Mouse (Mus musculus): Measurements from ENCODE around the gene Rnf187. TPM values are rescaled to one million over a fixed set of nuclear protein-coding genes. Genes with fewer than 3 reads are reported as not detected.

Gene Rnf187
- polyA plus RNA-seq, 2 experiments = 83.3 to 104 TPM

DNA sequence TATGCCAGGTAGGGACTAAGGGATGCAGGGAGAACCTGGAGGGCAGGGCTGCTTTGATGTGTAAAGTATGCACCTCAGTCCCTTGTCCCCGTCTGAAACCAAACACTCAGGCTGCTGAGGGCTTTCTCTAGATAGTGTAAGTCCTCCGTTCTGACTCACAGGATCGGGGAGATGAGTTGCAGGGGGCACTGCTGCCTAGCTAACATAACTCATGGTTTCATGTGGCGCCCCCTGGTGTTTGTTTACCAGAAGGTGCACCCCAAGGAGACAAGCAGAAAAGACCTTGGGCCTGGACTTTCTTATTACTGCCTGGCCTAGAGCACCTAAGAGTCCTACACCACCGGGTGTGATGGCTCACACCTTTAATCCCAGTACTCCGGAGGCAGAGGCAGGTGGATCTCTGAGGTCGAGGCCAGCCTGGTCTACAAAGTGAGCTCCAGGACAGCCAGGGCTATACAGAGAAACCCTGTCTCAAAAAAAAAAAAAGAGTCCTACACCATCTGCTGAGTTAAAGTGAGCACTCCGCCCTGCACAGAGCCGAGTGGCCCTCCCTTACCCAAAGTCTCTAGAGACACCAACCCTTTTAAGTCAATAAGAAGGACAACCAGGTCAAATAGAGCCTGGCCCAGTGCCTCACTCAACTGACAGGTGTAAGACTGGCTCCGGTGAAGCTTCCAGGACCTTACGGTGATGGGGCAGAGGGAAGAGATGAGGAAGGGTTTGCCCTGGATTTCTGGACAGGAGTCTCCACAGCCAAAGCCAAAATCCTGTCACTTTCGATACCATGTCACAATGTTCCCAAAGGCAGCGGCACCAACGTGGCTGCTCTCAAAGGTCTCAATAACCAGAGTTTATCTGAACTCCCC lies 21.6 kb downstream of the Rnf187 start:
- Histone ChIP-seq H3K4me2 (ENCODE audit: low read depth) (peak overlapping the region; percentile 84), H3K27me3 (ENCODE audit: control insufficient read depth, insufficient read depth, low read length) (no peaks in the 10 kb centered on the region), H3K4me1 (replicated peaks; ENCODE audit: control insufficient read depth in 2 of 2, insufficient read depth in 2 of 2, low read length in 1 of 2) (peaks cover 61 to 73% of the 10 kb centered on the region in 2 experiments), H3K9me3 (ENCODE audit: control insufficient read depth, low read length) (no peaks in the 10 kb centered on the region), H3K9ac (replicated peaks) (peak overlapping the region; percentile 98), H3K4me3 (ENCODE audit: insufficient read depth in 1 of 2, low read depth in 2 of 2, low read length in 2 of 2) (peak overlapping the region; percentile 83 to 90), H3K27ac (peak overlapping the region; percentile 94), H3K36me3 (replicated peaks; ENCODE audit: control insufficient read depth, insufficient read depth, low read depth) (peaks cover 21% of the 10 kb centered on the region)
- TF ChIP-seq CTCF (IDR thresholded peaks at IDR 0.05; ENCODE audit: low read depth) (peak; percentile 94), EP300 (IDR thresholded peaks at IDR 0.05; ENCODE audit: low read depth) (no peak)
- peak; percentile 80 to 89 (median 82) for DNase-seq (ENCODE audit: low read depth in 3 of 3, low spot score in 3 of 3)
- WGBS (ENCODE audit: insufficient replicate concordance) = 27% methylated on average over 14 of the region's 14 CpGs
- peak; percentile 57 for ATAC-seq (ENCODE audit: insufficient read depth)

DNA sequence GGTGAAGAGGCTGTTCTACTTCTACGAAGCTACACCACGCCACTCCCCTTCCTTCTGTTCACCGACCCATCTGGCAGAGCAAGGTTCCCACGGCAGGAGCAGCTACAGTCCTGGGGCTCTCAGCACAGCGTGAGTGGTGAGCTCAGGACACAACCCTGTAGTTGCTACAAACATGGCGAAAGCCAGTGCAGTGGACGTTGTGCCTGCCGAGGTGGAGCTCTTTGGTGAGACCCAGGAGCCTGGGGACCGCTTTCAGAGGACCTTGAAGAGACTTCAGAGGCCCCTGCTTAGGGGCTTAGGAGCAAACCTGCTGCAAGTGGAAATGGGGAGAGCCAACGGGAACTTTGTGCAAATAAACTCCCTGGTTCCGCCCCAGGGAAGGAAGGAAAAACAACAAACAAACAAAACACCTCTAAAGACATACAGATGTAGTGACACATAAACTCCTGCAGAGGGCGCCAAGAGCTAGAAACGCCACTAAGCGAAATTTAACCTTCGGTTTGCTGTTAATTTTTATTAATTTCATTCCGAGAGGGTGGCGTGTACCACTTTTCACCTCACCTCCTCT lies 24.2 kb downstream of the Rnf187 start:
- Histone ChIP-seq H3K4me3 (ENCODE audit: insufficient read depth in 1 of 2, low read depth in 2 of 2, low read length in 2 of 2) (peak overlapping the region; percentile 55), H3K9me3 (ENCODE audit: control insufficient read depth, low read length) (no peaks in the 10 kb centered on the region), H3K36me3 (replicated peaks; ENCODE audit: control insufficient read depth, insufficient read depth, low read depth) (no peaks in the 10 kb centered on the region; the same call in 1 of the 2 replicates), H3K27ac (peak overlapping the region; percentile 88), H3K4me2 (ENCODE audit: low read depth) (peak overlapping the region; percentile 82), H3K27me3 (ENCODE audit: control insufficient read depth, insufficient read depth, low read length) (no peaks in the 10 kb centered on the region), H3K9ac (replicated peaks) (peak overlapping the region; percentile 90), H3K4me1 (replicated peaks; ENCODE audit: control insufficient read depth in 2 of 2, insufficient read depth in 2 of 2, low read length in 1 of 2) (peaks cover 55 to 76% of the 10 kb centered on the region in 2 experiments)
- DNase-seq (ENCODE audit: low read depth in 3 of 3, low spot score in 3 of 3) (peak in 2 of 3 experiments; percentile 42 to 65), ATAC-seq (ENCODE audit: insufficient read depth) (peak; percentile 42; the same call in 1 of the 2 replicates)
- WGBS (ENCODE audit: insufficient replicate concordance) = 6% methylated on average over 17 of the region's 17 CpGs
- TF ChIP-seq CTCF (IDR thresholded peaks at IDR 0.05; ENCODE audit: low read depth) (peak; percentile 80), EP300 (IDR thresholded peaks at IDR 0.05; ENCODE audit: low read depth) (peak; percentile 31; the same call in 1 of the 2 replicates)

DNA sequence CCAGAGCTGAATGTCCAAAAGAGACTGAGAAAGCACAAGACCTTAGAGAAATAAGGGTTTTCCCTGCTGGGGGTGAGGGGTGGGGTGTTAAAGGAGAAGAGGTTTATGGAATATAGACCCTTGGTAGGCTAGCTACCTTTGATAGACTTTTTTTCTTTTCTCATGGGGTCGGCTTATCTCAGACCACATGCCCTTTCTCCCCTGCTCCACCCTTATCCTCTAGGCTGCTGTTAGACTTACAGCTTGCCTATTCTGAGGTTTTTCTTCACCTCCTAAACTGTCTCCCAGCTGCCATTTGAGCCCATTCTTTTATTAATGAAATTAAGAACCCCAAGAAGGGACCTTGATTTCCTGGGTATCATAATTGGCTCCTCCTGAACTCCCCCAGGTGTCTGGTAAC lies 24.9 kb downstream of the Rnf187 start:
- WGBS (ENCODE audit: insufficient replicate concordance) = 10% methylated on average over 1 of the region's 1 CpGs

DNA sequence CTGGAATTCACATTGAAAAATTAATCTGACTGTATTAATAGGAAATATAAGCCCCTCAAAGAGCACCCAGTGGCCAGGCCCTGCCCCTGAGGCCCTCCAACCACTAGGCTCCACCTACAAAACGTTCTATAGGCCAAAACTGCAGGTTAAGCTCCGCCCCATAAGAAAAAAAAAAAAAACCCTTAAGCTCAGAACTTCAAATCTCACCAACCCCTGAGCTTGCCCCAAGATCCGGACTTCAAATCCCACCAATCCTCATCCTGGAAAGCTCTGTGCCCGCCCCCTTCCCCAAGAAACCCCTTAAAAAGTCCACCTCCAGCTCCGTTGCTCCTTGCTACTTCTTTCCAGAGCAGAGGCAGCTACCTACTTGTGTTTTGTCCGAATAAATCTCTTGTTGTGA lies 33.9 kb downstream of the Rnf187 start:
- Histone ChIP-seq H3K9ac (replicated peaks) (peak overlapping the region; percentile 70), H3K27ac (no peak overlapping the region; the same call in 1 of the 2 replicates), H3K36me3 (replicated peaks; ENCODE audit: control insufficient read depth, insufficient read depth, low read depth) (peaks cover 24% of the 10 kb centered on the region), H3K27me3 (ENCODE audit: control insufficient read depth, insufficient read depth, low read length) (no peaks in the 10 kb centered on the region), H3K4me1 (replicated peaks; ENCODE audit: control insufficient read depth in 2 of 2, insufficient read depth in 2 of 2, low read length in 1 of 2) (peaks cover 18 to 21% of the 10 kb centered on the region in 2 experiments), H3K4me2 (ENCODE audit: low read depth) (peak overlapping the region; percentile 85), H3K4me3 (ENCODE audit: insufficient read depth in 1 of 2, low read depth in 2 of 2, low read length in 2 of 2) (peak overlapping the region in 1 of 2 experiments; percentile 63; a peak in 2 of 4 replicates), H3K9me3 (ENCODE audit: control insufficient read depth, low read length) (no peaks in the 10 kb centered on the region)
- whole genome bisulfite sequencing (ENCODE audit: insufficient replicate concordance) = 47% methylated on average over 6 of the region's 6 CpGs
- no peak for ATAC-seq (ENCODE audit: insufficient read depth)
- TF ChIP-seq EP300 (IDR thresholded peaks at IDR 0.05; ENCODE audit: low read depth) (no peak), CTCF (IDR thresholded peaks at IDR 0.05; ENCODE audit: low read depth) (no peak)
- DNase-seq (ENCODE audit: low read depth in 3 of 3, low spot score in 3 of 3) = peak in 2 of 3 experiments; percentile 50 to 68

More for the DNA sequence above, 24.9 kb downstream of the Rnf187 start:
- Histone ChIP-seq H3K4me3 (ENCODE audit: insufficient read depth in 1 of 2, low read depth in 2 of 2, low read length in 2 of 2) (peak overlapping the region; percentile 55; a peak in 3 of 4 replicates), H3K36me3 (replicated peaks; ENCODE audit: control insufficient read depth, insufficient read depth, low read depth) (no peaks in the 10 kb centered on the region; the same call in 1 of the 2 replicates), H3K4me2 (ENCODE audit: low read depth) (peak overlapping the region; percentile 82), H3K4me1 (replicated peaks; ENCODE audit: control insufficient read depth in 2 of 2, insufficient read depth in 2 of 2, low read length in 1 of 2) (peaks cover 54 to 70% of the 10 kb centered on the region in 2 experiments), H3K27me3 (ENCODE audit: control insufficient read depth, insufficient read depth, low read length) (no peaks in the 10 kb centered on the region), H3K9me3 (ENCODE audit: control insufficient read depth, low read length) (no peaks in the 10 kb centered on the region), H3K27ac (peak overlapping the region; percentile 88), H3K9ac (replicated peaks) (peak overlapping the region; percentile 90)
- peak in 2 of 3 experiments; percentile 45 to 59 for DNase-seq (ENCODE audit: low read depth in 3 of 3, low spot score in 3 of 3)
- peak; percentile 72 for ATAC-seq (ENCODE audit: insufficient read depth)
- TF ChIP-seq CTCF (IDR thresholded peaks at IDR 0.05; ENCODE audit: low read depth) (no peak), EP300 (IDR thresholded peaks at IDR 0.05; ENCODE audit: low read depth) (peak; percentile 72)

DNA sequence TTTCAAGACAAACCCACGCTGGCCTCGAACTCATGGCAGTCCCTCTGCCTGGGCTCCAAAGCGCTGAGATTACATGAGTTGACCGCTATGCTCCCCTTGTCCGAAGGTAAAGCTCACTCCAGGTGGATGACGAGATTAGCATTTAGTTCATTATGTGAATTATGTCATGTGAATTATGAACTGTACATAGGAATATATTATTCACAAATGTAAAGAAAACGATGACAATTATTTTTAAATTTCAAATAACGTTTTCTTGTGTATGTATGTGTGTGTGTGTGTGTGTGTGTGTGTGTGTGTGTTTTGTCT lies 34.4 kb downstream of the Rnf187 start:
- peak overlapping the region; percentile 70 for H3K9ac ChIP-seq (replicated peaks)
- peak overlapping the region; percentile 63 to 81 for H3K4me3 ChIP-seq (ENCODE audit: insufficient read depth in 1 of 2, low read depth in 2 of 2, low read length in 2 of 2)
- no peaks in the 10 kb centered on the region for H3K27me3 ChIP-seq (ENCODE audit: control insufficient read depth, insufficient read depth, low read length)
- ATAC-seq (ENCODE audit: insufficient read depth) = peak; percentile 9; the same call in 1 of the 2 replicates
- DNase-seq (ENCODE audit: low read depth in 3 of 3, low spot score in 3 of 3) = no peak
- peak overlapping the region; percentile 81 for H3K27ac ChIP-seq
- TF ChIP-seq EP300 (IDR thresholded peaks at IDR 0.05; ENCODE audit: low read depth) = no peak
- TF ChIP-seq CTCF (IDR thresholded peaks at IDR 0.05; ENCODE audit: low read depth) = no peak
- peak overlapping the region; percentile 85 for H3K4me2 ChIP-seq (ENCODE audit: low read depth)
- no peaks in the 10 kb centered on the region for H3K9me3 ChIP-seq (ENCODE audit: control insufficient read depth, low read length)
- 2% methylated on average over 8 of the region's 8 CpGs for WGBS (ENCODE audit: insufficient replicate concordance)
- peaks cover 28% of the 10 kb centered on the region for H3K36me3 ChIP-seq (replicated peaks; ENCODE audit: control insufficient read depth, insufficient read depth, low read depth)
- H3K4me1 ChIP-seq (replicated peaks; ENCODE audit: control insufficient read depth in 2 of 2, insufficient read depth in 2 of 2, low read length in 1 of 2) = peaks cover 18 to 21% of the 10 kb centered on the region in 2 experiments

Measured in liver, embryonic 14.5 days (tissue).